1 mouse cellular context compared by ENCODE assay signal in the genomic region with DNA sequence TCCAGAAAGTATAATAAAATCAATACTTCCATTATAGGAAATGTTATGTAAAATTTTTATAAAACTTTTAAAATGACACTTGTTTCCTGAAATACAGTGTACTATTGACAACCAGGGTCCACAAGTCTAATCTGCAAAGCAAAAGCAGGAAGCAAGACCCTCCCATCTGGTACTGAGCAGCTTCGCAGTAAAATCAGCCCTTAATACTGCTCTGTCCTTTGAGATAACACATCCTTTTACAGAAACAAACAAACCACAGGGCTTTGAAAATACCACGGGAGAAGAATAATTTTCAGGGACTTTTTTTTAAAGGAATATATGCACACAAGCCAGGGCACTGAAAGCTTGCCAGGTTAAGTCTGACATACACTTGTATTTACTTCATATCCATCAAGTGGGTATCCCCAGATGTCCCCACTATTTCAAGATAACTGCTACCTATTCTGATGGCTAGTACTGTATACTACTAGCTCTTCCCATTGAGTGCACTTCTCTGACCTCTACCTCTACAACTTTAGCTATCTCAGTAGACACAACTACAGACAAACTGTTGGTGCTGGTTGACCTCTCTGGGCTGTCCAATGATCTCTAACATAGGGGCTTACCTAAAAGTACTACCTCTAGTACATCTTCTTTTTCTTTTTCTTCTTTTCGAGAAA.
TF ChIP-seq lines count a peak whose summit lies in the region.

No protein-coding gene starts in this region.

TF ChIP-seq in MEL, 35 proteins besides CTCF, POLR2A, EP300 and RAD21:
- TF ChIP-seq TBP (IDR thresholded peaks at IDR 0.05; ENCODE audit: low read depth, low read length) = no peak
- no peak for TF ChIP-seq NELFE (IDR thresholded peaks at IDR 0.05; ENCODE audit: low read depth, low read length)
- TF ChIP-seq JUND (IDR thresholded peaks at IDR 0.05; ENCODE audit: low read depth, low read length) = no peak
- TF ChIP-seq ZNF384 (IDR thresholded peaks at IDR 0.05; ENCODE audit: low read depth, low read length) = no peak
- TF ChIP-seq BHLHE40 (IDR thresholded peaks at IDR 0.05; ENCODE audit: borderline replicate concordance, low read depth, low read length) = no peak
- no peak for TF ChIP-seq SMC3 (IDR thresholded peaks at IDR 0.05; ENCODE audit: low read depth, low read length)
- TF ChIP-seq ZC3H11A (IDR thresholded peaks at IDR 0.05; ENCODE audit: low read depth, low read length) = no peak
- no peak for TF ChIP-seq E2F4 (IDR thresholded peaks at IDR 0.05; ENCODE audit: borderline replicate concordance, low read depth, low read length)
- TF ChIP-seq POLR2AphosphoS2 (IDR thresholded peaks at IDR 0.05; ENCODE audit: low read length) = no peak
- peak; percentile 53 for TF ChIP-seq TAL1 (IDR thresholded peaks at IDR 0.05; ENCODE audit: low read length)
- no peak for TF ChIP-seq HCFC1 (IDR thresholded peaks at IDR 0.05; ENCODE audit: low read depth, low read length)
- no peak for TF ChIP-seq UBTF (IDR thresholded peaks at IDR 0.05; ENCODE audit: borderline replicate concordance, insufficient read depth, low read depth, low read length)
- peak; percentile 44; the same call in 1 of the 2 replicates for TF ChIP-seq GATA1 (IDR thresholded peaks at IDR 0.05; ENCODE audit: low read depth, low read length)
- TF ChIP-seq ELF1 (IDR thresholded peaks at IDR 0.05; ENCODE audit: low read depth, low read length) = no peak
- no peak for TF ChIP-seq CHD2 (IDR thresholded peaks at IDR 0.05; ENCODE audit: low read length)
